Mouse (Mus musculus): ENCODE measurements at regions not wholly inside any gene's neighbourhood (a gene's known extent, or its start where the extent isn't known, plus 50 kb on each side); places are given as distances from the start of the nearest gene placed in this dataset.

DNA sequence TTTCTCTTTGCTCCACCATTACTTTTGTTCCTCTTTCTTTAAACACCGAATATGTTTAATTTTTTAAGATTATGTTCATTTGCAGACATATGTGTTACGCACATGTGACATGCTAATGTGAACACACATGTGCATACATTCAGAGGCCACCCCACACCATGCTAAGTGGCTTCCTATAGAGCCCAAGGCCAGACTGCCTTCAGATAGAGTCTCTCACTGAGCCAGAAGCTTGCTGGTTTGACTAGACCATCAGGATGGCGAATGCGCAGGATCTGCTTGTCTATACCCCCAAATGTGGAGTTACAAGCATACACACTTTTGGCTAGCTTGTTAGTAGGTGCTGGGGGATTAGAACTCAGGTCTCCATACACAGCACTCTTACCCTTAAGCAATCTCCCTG, 121.3 kb upstream of the Cxxc4 start:
- ATAC-seq, result no peak

DNA sequence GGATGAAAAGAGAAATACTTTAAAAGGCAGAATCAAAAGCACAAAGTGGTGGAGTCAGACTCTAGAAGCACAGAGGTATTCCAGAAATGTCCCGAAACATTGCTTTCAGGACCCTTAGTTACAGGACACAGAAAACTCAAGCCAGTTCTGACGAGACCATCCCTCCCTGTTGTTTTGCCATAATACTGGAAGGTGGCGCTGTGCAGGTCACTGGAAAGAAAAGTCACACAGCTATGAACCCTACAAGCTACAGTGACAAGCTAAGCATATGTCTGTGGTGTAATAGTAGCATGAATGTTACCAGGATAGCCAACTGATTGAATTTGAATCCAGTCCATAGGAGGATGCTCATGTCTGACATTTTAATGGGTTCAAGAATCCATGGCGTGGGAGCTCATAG, 117.4 kb upstream of the Cxxc4 start:
- no peak for ATAC-seq

DNA sequence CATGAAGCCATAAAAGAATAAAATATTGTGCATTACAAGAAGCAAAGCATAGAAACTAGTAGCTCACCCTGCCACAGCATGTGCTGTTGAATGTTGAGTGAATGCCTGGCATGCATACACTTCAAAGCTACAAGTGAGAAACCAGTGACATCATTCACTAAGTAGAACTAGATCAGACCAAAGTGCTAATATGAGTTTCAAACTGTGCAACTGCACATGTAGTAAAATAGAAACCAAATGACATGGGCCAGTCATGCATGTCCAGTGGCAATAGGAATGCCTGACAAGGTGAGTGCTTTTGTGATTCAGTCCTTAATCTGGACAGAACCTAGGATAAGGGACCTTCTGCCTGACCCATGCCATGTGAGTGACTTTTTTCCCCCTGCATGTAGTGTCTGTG, 111.3 kb upstream of the Cxxc4 start:
- no peak for ATAC-seq

DNA sequence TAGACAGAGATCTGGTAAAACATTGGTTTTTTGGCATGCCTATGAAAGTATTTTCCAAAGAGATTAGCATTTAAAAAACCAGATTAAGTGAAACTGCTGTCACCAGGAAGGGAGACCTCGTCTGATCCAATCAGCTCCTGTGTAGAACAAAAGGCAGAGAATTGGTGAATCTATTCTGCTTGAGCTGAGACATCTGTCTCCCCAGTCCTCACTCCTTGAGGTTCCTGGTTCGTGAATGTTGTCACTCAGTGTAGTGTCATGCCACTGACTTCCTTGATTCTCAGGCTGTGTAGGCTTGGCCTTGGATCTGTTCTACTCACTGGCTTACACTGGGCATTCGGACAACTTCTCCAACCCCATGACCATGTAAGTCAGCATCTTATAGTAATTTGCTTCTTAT, 105.9 kb upstream of the Cxxc4 start:
- ATAC-seq, result no peak

DNA sequence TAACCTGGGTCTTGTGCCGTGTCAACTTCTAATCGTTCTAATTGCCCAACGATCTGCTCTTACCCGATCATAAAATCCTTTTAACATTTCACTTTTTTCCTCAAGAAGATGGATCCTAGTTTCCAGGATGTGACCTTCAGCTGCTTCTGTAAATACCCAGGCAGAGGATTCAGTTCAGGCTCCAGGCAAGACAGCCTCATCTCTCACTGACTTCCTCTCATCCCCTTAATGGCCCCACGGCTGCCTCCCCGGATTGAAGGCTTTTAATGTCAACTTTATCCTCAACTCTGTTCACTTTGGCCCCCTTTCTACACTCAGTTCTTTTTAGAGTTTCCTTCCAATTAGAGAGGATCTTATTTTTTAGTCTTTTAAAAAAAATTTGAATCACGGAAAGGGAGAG, 91.0 kb upstream of the Cxxc4 start:
- ATAC-seq, result no peak

DNA sequence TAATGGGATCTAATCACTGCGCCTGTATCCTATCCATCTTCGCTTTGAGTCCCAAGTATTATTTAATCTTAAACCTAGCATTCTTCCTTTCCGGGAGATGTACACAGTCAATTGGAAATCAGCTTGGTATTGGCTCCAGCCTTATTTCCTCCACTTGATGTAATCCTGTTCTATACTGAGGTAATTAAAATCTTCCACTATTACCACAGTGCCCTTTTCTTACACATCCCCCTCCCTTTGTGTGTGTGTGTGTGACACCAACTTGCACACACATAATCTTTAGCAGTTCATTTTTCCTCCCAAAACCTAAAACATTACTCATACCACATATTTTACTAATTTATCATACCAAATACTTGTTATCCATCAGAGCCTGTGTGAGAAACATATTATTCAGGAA, 90.3 kb upstream of the Cxxc4 start:
- ATAC-seq, result no peak

DNA sequence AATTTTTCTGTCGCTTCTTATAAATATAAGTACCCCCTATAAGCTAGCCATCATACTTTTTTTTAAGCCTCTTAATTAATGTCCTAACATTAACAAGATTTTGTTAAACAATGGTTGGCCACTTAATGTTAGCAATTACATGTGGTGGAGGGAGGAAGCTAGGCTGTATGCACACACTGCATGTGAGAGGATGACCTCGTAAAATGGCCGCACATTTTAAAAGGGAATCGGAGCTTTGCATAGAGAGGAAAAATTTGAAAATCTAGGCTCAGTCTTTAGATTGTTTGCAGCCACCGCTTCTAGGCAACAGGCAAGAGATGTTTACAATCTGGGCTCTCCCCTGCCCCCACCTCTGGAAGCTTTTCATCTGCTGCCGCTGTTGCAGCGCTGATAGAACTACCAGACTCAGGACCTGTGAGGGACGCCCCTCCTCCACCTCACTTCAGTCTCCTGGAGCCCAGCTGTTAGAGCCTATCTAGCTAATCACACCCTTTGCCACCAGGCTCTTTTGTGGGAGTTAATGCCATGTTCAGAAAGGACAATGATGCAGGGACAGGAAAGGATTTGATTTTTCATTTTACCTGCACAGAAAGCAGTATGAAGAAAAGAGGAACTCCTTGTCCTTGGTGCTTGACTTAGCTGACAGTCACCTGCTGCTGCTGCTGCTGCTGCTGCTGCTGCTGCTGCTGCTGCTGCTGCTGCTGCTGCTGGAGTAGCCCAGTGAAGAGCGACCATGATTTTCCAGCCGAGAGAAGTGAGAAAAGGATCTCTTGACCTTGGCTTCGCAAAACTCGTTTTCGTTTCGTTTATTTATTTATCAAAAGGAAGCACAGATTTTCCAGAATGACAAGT, 89.7 kb upstream of the Cxxc4 start:
- no peak for ATAC-seq

DNA sequence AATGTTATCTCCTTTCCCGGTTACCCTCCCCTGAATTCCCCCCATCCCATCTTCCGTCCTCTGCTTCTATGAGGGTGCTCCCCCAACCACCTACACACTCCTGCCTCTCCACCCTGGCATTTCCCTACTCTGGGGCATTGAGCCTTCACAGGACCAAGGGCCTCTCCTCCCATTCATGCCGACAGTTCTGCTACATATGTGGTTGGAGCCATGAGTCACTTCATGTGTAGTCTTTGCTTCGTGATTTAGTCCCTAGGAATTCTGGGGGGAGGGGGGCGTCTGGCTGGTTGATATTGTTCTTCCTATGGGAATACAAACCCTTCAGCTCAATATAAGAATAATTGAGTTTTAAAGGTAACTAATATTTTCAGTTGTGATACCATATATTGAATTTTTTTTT, 74.0 kb upstream of the Cxxc4 start:
- no peak for ATAC-seq

DNA sequence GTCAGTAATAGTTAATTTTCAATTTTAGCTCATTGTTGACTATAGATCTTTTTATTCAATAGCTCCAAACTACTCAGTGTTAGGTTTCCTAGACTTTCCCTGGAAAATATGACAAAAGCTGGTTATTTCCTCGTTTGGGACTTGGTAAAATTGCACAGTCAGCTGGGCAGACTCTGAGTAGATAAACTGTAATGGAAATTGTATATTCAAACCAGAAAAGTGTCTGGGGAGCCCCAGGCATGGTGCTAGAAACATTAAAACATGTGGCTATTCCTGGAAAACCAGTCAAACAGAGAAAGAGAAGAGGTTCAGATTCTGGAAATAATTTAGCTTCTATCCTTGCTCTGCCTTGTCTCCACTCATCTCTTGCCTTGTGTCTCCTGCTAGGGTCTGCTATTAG, 66.4 kb upstream of the Cxxc4 start:
- ATAC-seq, result no peak

DNA sequence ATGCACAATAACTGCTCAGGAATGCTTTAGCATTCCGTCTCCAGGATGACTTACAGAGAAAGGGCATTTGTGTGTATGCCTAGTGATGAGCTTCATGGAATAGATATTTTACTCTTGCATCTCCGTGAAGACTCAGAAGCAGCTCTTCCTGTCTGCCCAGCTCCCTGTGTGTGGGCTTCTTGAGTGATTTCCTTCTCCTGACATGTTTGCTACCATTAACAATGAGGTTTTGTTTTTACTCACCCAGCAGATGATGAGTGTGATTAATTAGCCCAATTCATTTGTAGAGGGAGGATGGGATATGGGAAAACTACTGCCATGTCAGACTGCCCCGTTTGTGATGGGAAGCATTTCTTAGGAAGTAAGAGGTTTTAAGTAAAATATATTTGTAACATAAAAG, 63.9 kb upstream of the Cxxc4 start:
- ATAC-seq, result no peak

DNA sequence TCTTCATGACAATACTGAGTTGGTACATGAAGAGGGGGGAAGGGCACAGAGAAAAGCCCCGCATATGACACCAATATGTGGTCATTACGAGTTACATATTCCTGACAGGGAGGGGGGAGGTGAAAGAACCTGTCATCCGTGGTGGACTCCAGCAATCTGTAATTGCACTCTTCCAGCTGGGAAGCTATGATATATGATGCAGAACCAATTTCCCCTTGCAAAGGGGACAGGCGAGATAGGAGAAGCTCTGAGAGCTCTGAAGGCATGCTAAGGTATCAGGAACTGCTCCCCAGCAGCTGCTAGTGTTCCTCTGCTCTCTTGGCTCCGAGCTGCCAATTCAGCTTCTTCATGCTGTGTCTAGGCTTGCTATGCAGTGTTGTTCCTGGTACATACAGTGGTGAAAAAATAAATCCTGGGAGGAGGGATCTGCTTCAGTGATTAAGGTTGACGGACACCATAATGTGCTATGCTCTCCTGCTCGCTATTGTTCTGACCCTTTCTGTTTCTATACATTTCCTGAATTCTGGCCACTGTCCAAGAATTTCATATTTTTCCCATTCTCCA, 57.7 kb upstream of the Cxxc4 start:
- no peak for ATAC-seq

DNA sequence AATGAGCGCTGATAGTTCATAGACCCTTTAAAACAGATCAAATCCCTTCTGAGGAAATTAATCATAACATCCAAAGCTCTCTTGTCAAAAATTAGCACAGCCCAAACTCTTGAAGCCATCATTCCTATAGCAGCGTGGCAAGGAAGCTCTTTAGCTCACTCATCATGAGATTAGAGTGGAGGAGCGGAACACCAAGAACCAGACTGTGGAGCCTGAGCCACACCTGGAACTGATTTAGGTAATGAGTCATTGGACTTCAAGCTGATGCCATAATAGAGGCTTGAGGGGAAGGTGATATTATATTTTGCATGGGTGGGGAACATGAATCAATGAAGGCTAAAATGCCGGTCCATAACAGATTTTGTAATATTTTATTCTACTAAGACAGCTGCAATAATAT, 52.2 kb upstream of the Cxxc4 start:
- no peak for ATAC-seq

Data from activated CD4-positive, CD25-positive, alpha-beta regulatory T cell, adult 4 months (primary cell).